Mouse (Mus musculus) cerebellum, adult 9-10 months (tissue): ENCODE results near the gene Fastk.

ENCODE experiments used
- DNase-seq: peaks from one replicate; pipeline ENCODE4 v3.0.0; 2022

The Fastk gene

GRCm38 (mm10) chr5:24452691-24453233, 7.7 kb upstream of the Fastk start:
- DNase-seq: peak; percentile 75

- DNase-seq: no peak
Observed at GRCm38 (mm10) chr5:24452030-24452690, 7.1 kb upstream of the Fastk start, which contains the start of gene Agap3. TSS of gene Agap3 (plus strand) at chr5:24452177.

GRCm38 (mm10) chr5:24451264-24452029, 6.4 kb upstream of the Fastk start:
- DNase-seq: peak; percentile 83

- peak; percentile 87 for DNase-seq
Observed at GRCm38 (mm10) chr5:24447624-24448298, 2.7 kb upstream of the Fastk start, which contains the start of gene Tmub1. TSS of gene Tmub1 (minus strand) at chr5:24447854.

- DNase-seq: peak; percentile 64
Observed at GRCm38 (mm10) chr5:24446630-24447029, 1.5 kb upstream of the Fastk start.

- DNase-seq: no peak
Observed at GRCm38 (mm10) chr5:24445428-24446080, 467 bp upstream of the Fastk start.

- peak; percentile 57 for DNase-seq
Observed at GRCm38 (mm10) chr5:24443927-24444326, 1.2 kb downstream of the Fastk start.

GRCm38 (mm10) chr5:24443204-24443603, 1.9 kb downstream of the Fastk start:
- DNase-seq: peak; percentile 44

GRCm38 (mm10) chr5:24442029-24442428, 3.1 kb downstream of the Fastk start:
- DNase-seq: no peak

- no peak for DNase-seq
Observed at GRCm38 (mm10) chr5:24441187-24441586, 3.9 kb downstream of the Fastk start.

- no peak for DNase-seq
Observed at GRCm38 (mm10) chr5:24433993-24434392, 11.1 kb downstream of the Fastk start.

GRCm38 (mm10) chr5:24428596-24428995, 16.5 kb downstream of the Fastk start:
- DNase-seq: no peak

- DNase-seq: no peak
Observed at GRCm38 (mm10) chr5:24427981-24428402, 17.1 kb downstream of the Fastk start.

GRCm38 (mm10) chr5:24427285-24427633, 17.8 kb downstream of the Fastk start:
- no peak for DNase-seq

GRCm38 (mm10) chr5:24426556-24427284, 18.4 kb downstream of the Fastk start:
- DNase-seq: peak; percentile 55

- DNase-seq: peak; percentile 69
Observed at GRCm38 (mm10) chr5:24426037-24426432, 19.1 kb downstream of the Fastk start.

GRCm38 (mm10) chr5:24425421-24426036, 19.6 kb downstream of the Fastk start:
- DNase-seq: peak; percentile 74

- DNase-seq: no peak
Observed at GRCm38 (mm10) chr5:24424861-24425411, 20.2 kb downstream of the Fastk start.

GRCm38 (mm10) chr5:24424004-24424781, 20.9 kb downstream of the Fastk start:
- peak; percentile 67 for DNase-seq
